Mouse (Mus musculus): ENCODE data around the gene Bmp5. TPM values are rescaled to one million over a fixed set of nuclear protein-coding genes. Genes with fewer than 3 reads are reported as not detected.

The Bmp5 gene
- 2.7 and 2.9 TPM in 2 replicates for polyA plus RNA-seq (2016; fragmentation: Nextera tagmentation; extraction: Ambion mirVana)

- Histone ChIP-seq H3K4me2 (no peak within 1 kb of the TSS), H3K9me3 (replicated peaks) (no peaks in the 10 kb centered on the region), H3K36me3 (no peaks in the 10 kb centered on the region), H3K4me3 (peak within 1 kb of the TSS; percentile 15; the same call in 1 of the 2 replicates), H3K27me3 (replicated peaks) (no peaks in the 10 kb centered on the region), H3K4me1 (no peaks in the 10 kb centered on the region), H3K27ac (no peak within 1 kb of the TSS), H3K9ac (no peak within 1 kb of the TSS)
- 45% methylated on average over 7 of the region's 7 CpGs for WGBS (ENCODE audit: insufficient replicate concordance)
- ATAC-seq, result no peak
Observed at GRCm38 (mm10) chr9:75775129-75775845, at the start of gene Bmp5. Gene Bmp5, plus strand, starts transcription at chr9:75775364.

- H3K27me3 ChIP-seq (replicated peaks), result no peaks in the 10 kb centered on the region
- no peaks in the 10 kb centered on the region for H3K4me1 ChIP-seq
- no peak for ATAC-seq
- no peak overlapping the region for H3K4me2 ChIP-seq
- H3K27ac ChIP-seq, result no peak overlapping the region
- H3K36me3 ChIP-seq, result no peaks in the 10 kb centered on the region
- no peak overlapping the region for H3K9ac ChIP-seq
- WGBS (ENCODE audit: insufficient replicate concordance), result 30% methylated on average over 5 of the region's 5 CpGs
- no peak overlapping the region for H3K4me3 ChIP-seq
- H3K9me3 ChIP-seq (replicated peaks), result no peaks in the 10 kb centered on the region
Observed at GRCm38 (mm10) chr9:75760075-75760474, 15.1 kb upstream of the Bmp5 start.

- no peak overlapping the region for H3K9ac ChIP-seq
- H3K36me3 ChIP-seq, result no peaks in the 10 kb centered on the region
- no peaks in the 10 kb centered on the region for H3K9me3 ChIP-seq (replicated peaks)
- WGBS (ENCODE audit: insufficient replicate concordance), result 73% methylated on average over 2 of the region's 2 CpGs
- H3K4me1 ChIP-seq, result no peaks in the 10 kb centered on the region
- no peak overlapping the region for H3K27ac ChIP-seq
- H3K4me3 ChIP-seq, result no peak overlapping the region
- ATAC-seq, result no peak
- no peak overlapping the region for H3K4me2 ChIP-seq
- H3K27me3 ChIP-seq (replicated peaks), result no peaks in the 10 kb centered on the region
Observed at GRCm38 (mm10) chr9:75761567-75761966, 13.6 kb upstream of the Bmp5 start.

GRCm38 (mm10) chr9:75762487-75762886 is 12.7 kb upstream of the Bmp5 start:
- ATAC-seq, result no peak
- no peak overlapping the region for H3K4me2 ChIP-seq
- no peaks in the 10 kb centered on the region for H3K27me3 ChIP-seq (replicated peaks)
- no peaks in the 10 kb centered on the region for H3K4me1 ChIP-seq
- H3K9me3 ChIP-seq (replicated peaks), result no peaks in the 10 kb centered on the region
- no peak overlapping the region for H3K9ac ChIP-seq
- WGBS (ENCODE audit: insufficient replicate concordance), result 32% methylated on average over 5 of the region's 5 CpGs
- no peaks in the 10 kb centered on the region for H3K36me3 ChIP-seq
- H3K4me3 ChIP-seq, result no peak overlapping the region
- no peak overlapping the region for H3K27ac ChIP-seq

- ATAC-seq, result no peak
- H3K4me2 ChIP-seq, result no peak overlapping the region
- no peak overlapping the region for H3K9ac ChIP-seq
- no peak overlapping the region for H3K4me3 ChIP-seq
- peaks cover 6% of the 10 kb centered on the region for H3K4me1 ChIP-seq
- no peaks in the 10 kb centered on the region for H3K27me3 ChIP-seq (replicated peaks)
- no peaks in the 10 kb centered on the region for H3K36me3 ChIP-seq
- H3K27ac ChIP-seq, result no peak overlapping the region
- WGBS (ENCODE audit: insufficient replicate concordance), result 76% methylated on average over 7 of the region's 7 CpGs
- H3K9me3 ChIP-seq (replicated peaks), result no peaks in the 10 kb centered on the region
Observed at GRCm38 (mm10) chr9:75764792-75765191, 10.4 kb upstream of the Bmp5 start.

GRCm38 (mm10) chr9:75766521-75766920 is 8.6 kb upstream of the Bmp5 start:
- Histone ChIP-seq H3K27ac (no peak overlapping the region), H3K4me1 (peaks cover 6% of the 10 kb centered on the region), H3K9ac (no peak overlapping the region), H3K36me3 (no peaks in the 10 kb centered on the region), H3K4me2 (no peak overlapping the region), H3K9me3 (replicated peaks) (no peaks in the 10 kb centered on the region), H3K27me3 (replicated peaks) (no peaks in the 10 kb centered on the region), H3K4me3 (no peak overlapping the region)
- no peak for ATAC-seq
- WGBS (ENCODE audit: insufficient replicate concordance), result 68% methylated on average over 5 of the region's 5 CpGs

GRCm38 (mm10) chr9:75769042-75769441 is 6.1 kb upstream of the Bmp5 start:
- Histone ChIP-seq H3K4me2 (no peak overlapping the region), H3K4me3 (no peak overlapping the region), H3K27ac (no peak overlapping the region), H3K9me3 (replicated peaks) (no peaks in the 10 kb centered on the region), H3K4me1 (peaks cover 6% of the 10 kb centered on the region), H3K9ac (no peak overlapping the region), H3K27me3 (replicated peaks) (no peaks in the 10 kb centered on the region), H3K36me3 (no peaks in the 10 kb centered on the region)
- ATAC-seq, result peak; percentile 51
- 16% methylated on average over 3 of the region's 3 CpGs for WGBS (ENCODE audit: insufficient replicate concordance)

GRCm38 (mm10) chr9:75776153-75776552 is 989 bp downstream of the Bmp5 start:
- no peak overlapping the region for H3K27ac ChIP-seq
- WGBS (ENCODE audit: insufficient replicate concordance), result 50% methylated on average over 7 of the region's 7 CpGs
- H3K4me1 ChIP-seq, result no peaks in the 10 kb centered on the region
- H3K27me3 ChIP-seq (replicated peaks), result no peaks in the 10 kb centered on the region
- H3K9me3 ChIP-seq (replicated peaks), result no peaks in the 10 kb centered on the region
- H3K4me2 ChIP-seq, result no peak overlapping the region
- no peak overlapping the region for H3K9ac ChIP-seq
- no peak for ATAC-seq
- no peaks in the 10 kb centered on the region for H3K36me3 ChIP-seq
- peak overlapping the region; percentile 15 for H3K4me3 ChIP-seq

GRCm38 (mm10) chr9:75778762-75779346 is 3.7 kb downstream of the Bmp5 start:
- Histone ChIP-seq H3K27me3 (replicated peaks) (no peaks in the 10 kb centered on the region), H3K4me2 (no peak overlapping the region), H3K4me1 (no peaks in the 10 kb centered on the region), H3K9ac (no peak overlapping the region), H3K36me3 (no peaks in the 10 kb centered on the region), H3K27ac (no peak overlapping the region), H3K4me3 (no peak overlapping the region), H3K9me3 (replicated peaks) (no peaks in the 10 kb centered on the region)
- WGBS (ENCODE audit: insufficient replicate concordance), result 56% methylated on average over 9 of the region's 9 CpGs
- no peak for ATAC-seq

- no peak for ATAC-seq
- Histone ChIP-seq H3K27me3 (replicated peaks) (no peaks in the 10 kb centered on the region), H3K4me1 (no peaks in the 10 kb centered on the region), H3K4me2 (no peak overlapping the region), H3K4me3 (no peak overlapping the region), H3K36me3 (no peaks in the 10 kb centered on the region), H3K27ac (no peak overlapping the region), H3K9ac (no peak overlapping the region), H3K9me3 (replicated peaks) (no peaks in the 10 kb centered on the region)
- WGBS (ENCODE audit: insufficient replicate concordance), result 29% methylated on average over 5 of the region's 5 CpGs
Observed at GRCm38 (mm10) chr9:75780558-75781276, 5.6 kb downstream of the Bmp5 start.

- Histone ChIP-seq H3K27ac (no peak overlapping the region), H3K9me3 (replicated peaks) (no peaks in the 10 kb centered on the region), H3K36me3 (no peaks in the 10 kb centered on the region), H3K9ac (no peak overlapping the region), H3K27me3 (replicated peaks) (no peaks in the 10 kb centered on the region), H3K4me3 (no peak overlapping the region), H3K4me2 (no peak overlapping the region), H3K4me1 (no peaks in the 10 kb centered on the region)
- ATAC-seq, result no peak
- WGBS (ENCODE audit: insufficient replicate concordance), result 60% methylated on average over 5 of the region's 5 CpGs
Observed at GRCm38 (mm10) chr9:75781600-75781999, 6.4 kb downstream of the Bmp5 start.

- no peak overlapping the region for H3K4me3 ChIP-seq
- H3K4me1 ChIP-seq, result no peaks in the 10 kb centered on the region
- WGBS (ENCODE audit: insufficient replicate concordance), result 85% methylated on average over 2 of the region's 2 CpGs
- no peaks in the 10 kb centered on the region for H3K36me3 ChIP-seq
- H3K4me2 ChIP-seq, result no peak overlapping the region
- no peak overlapping the region for H3K27ac ChIP-seq
- no peaks in the 10 kb centered on the region for H3K27me3 ChIP-seq (replicated peaks)
- ATAC-seq, result no peak
- no peak overlapping the region for H3K9ac ChIP-seq
- no peaks in the 10 kb centered on the region for H3K9me3 ChIP-seq (replicated peaks)
Observed at GRCm38 (mm10) chr9:75783573-75783972, 8.4 kb downstream of the Bmp5 start.

All from liver, embryonic 12.5 days (tissue).